Comparison of ENCODE assay signal across 37 mouse cellular contexts in genomic region chr5:18001646-18002045, GRCm38 (mm10). TPM values are rescaled to one million over a fixed set of nuclear protein-coding genes. Genes with fewer than 3 reads are reported as not detected.
DNase-seq lines count a peak whose midpoint lies in the region; ATAC-seq and TF ChIP-seq lines count a peak whose summit lies in the region.
"Had no signal": no experiment of that assay in that cellular context is flagged by ENCODE, and none has a peak within 500 bp of the region (broad histone marks: within the 10 kb centered on the region; RNA-seq: fewer than 3 reads in every experiment).

No protein-coding gene starts in this region.

- peak; percentile 66 for TF ChIP-seq CTCF in heart, adult 2 months (IDR thresholded peaks at IDR 0.05)
- peak; percentile 15; the same call in 1 of the 2 replicates for TF ChIP-seq CTCF in kidney, postnatal 0 days (IDR thresholded peaks at IDR 0.05; ENCODE audit: low read depth)
- peak; percentile 29 for TF ChIP-seq CTCF in lung, postnatal 0 days (IDR thresholded peaks at IDR 0.05)

- H3K4me1 ChIP-seq in heart, adult 2 months (ENCODE audit: control insufficient read depth, insufficient read depth, low read length) = peaks cover 12% of the 10 kb centered on the region
- H3K4me1 ChIP-seq in kidney, postnatal 0 days (replicated peaks; ENCODE audit: insufficient read depth, low read length) = no peaks in the 10 kb centered on the region
- H3K4me1 ChIP-seq in kidney, embryonic 15.5 days = no peaks in the 10 kb centered on the region
- H3K4me1 ChIP-seq in lung, postnatal 0 days (ENCODE audit: insufficient read depth, low read depth, low read length) = no peaks in the 10 kb centered on the region; the same call in 1 of the 2 replicates
- H3K4me1 ChIP-seq: embryonic facial prominence, embryonic 15.5 days; forebrain, embryonic 12.5 days; heart, embryonic 13.5 days; hindbrain, embryonic 12.5 days; intestine, embryonic 15.5 days; liver, embryonic 13.5 days; midbrain, embryonic 15.5 days had no signal

- H3K9me3 ChIP-seq in kidney, postnatal 0 days (replicated peaks; ENCODE audit: low read length) = no peaks in the 10 kb centered on the region
- H3K9me3 ChIP-seq in kidney, embryonic 15.5 days (replicated peaks) = no peaks in the 10 kb centered on the region
- no peaks in the 10 kb centered on the region for H3K9me3 ChIP-seq in lung, postnatal 0 days (ENCODE audit: low read length)
- H3K9me3 ChIP-seq: embryonic facial prominence, embryonic 10.5 days; embryonic facial prominence, embryonic 15.5 days; forebrain, embryonic 12.5 days; heart, embryonic 13.5 days; hindbrain, embryonic 12.5 days; intestine, embryonic 15.5 days; liver, embryonic 13.5 days; midbrain, embryonic 15.5 days had no signal

- H3K4me3 ChIP-seq in heart, adult 2 months = no peak overlapping the region
- no peak overlapping the region for H3K4me3 ChIP-seq in kidney, postnatal 0 days (replicated peaks; ENCODE audit: low read depth, low read length)
- no peak overlapping the region for H3K4me3 ChIP-seq in kidney, embryonic 15.5 days (replicated peaks)
- no peak overlapping the region for H3K4me3 ChIP-seq in lung, postnatal 0 days (ENCODE audit: low read depth, low read length)
- H3K4me3 ChIP-seq: embryonic facial prominence, embryonic 10.5 days; embryonic facial prominence, embryonic 15.5 days; forebrain, embryonic 12.5 days; heart, embryonic 13.5 days; hindbrain, embryonic 12.5 days; intestine, embryonic 15.5 days; liver, embryonic 13.5 days; midbrain, embryonic 15.5 days had no signal

- H3K4me2 ChIP-seq in kidney, postnatal 0 days (ENCODE audit: low read length) = no peak overlapping the region
- H3K4me2 ChIP-seq in kidney, embryonic 15.5 days = no peak overlapping the region
- H3K4me2 ChIP-seq in lung, postnatal 0 days (replicated peaks; ENCODE audit: low read depth, low read length) = no peak overlapping the region
- H3K4me2 ChIP-seq: embryonic facial prominence, embryonic 15.5 days; forebrain, embryonic 12.5 days; heart, embryonic 13.5 days; hindbrain, embryonic 12.5 days; intestine, embryonic 15.5 days; liver, embryonic 13.5 days; midbrain, embryonic 15.5 days had no signal

- no peak for DNase-seq in heart, adult 2 months
- DNase-seq in heart, postnatal 36 days = no peak
- no peak for DNase-seq in kidney, postnatal 0 days (ENCODE audit: low spot score)
- no peak for DNase-seq in lung, postnatal 0 days (ENCODE audit: low spot score)
- DNase-seq in lung, adult 18-20 months = no peak
- peak; percentile 60 for DNase-seq in adipocyte (ENCODE audit: low spot score)
- no peak for DNase-seq in left cerebral cortex, postnatal 25 days (ENCODE audit: low spot score in 2 of 2)
- DNase-seq: adrenal gland, adult 2 months; adrenal gland, postnatal 36 days; cerebellum, adult 18-20 months; cerebellum, postnatal 10 days; forebrain, postnatal 0 days; gastrocnemius, postnatal 25 days; heart, adult 11 months; kidney, adult 8-10 months; left cerebral cortex, postnatal 4 days; liver, embryonic 13.5 days; right cerebral cortex, postnatal 25 days; thymus, adult 18-20 months; thymus, postnatal 25 days had no signal

- no peaks in the 10 kb centered on the region for H3K27me3 ChIP-seq in heart, adult 2 months (ENCODE audit: control insufficient read depth, insufficient read depth, low read length)
- no peaks in the 10 kb centered on the region for H3K27me3 ChIP-seq in kidney, postnatal 0 days (ENCODE audit: insufficient read depth, low read length)
- no peaks in the 10 kb centered on the region for H3K27me3 ChIP-seq in kidney, embryonic 15.5 days
- no peaks in the 10 kb centered on the region for H3K27me3 ChIP-seq in lung, postnatal 0 days (replicated peaks; ENCODE audit: insufficient read depth, low read length)
- H3K27me3 ChIP-seq: embryonic facial prominence, embryonic 15.5 days; forebrain, embryonic 12.5 days; heart, embryonic 13.5 days; hindbrain, embryonic 12.5 days; intestine, embryonic 15.5 days; liver, embryonic 13.5 days; midbrain, embryonic 15.5 days had no signal

- H3K27ac ChIP-seq in heart, adult 2 months = peak overlapping the region; percentile 58
- no peak overlapping the region for H3K27ac ChIP-seq in kidney, postnatal 0 days
- no peak overlapping the region for H3K27ac ChIP-seq in kidney, embryonic 15.5 days
- H3K27ac ChIP-seq in lung, postnatal 0 days (ENCODE audit: low read length) = no peak overlapping the region
- H3K27ac ChIP-seq: embryonic facial prominence, embryonic 10.5 days; embryonic facial prominence, embryonic 15.5 days; forebrain, embryonic 12.5 days; heart, embryonic 13.5 days; hindbrain, embryonic 12.5 days; hindbrain, postnatal 0 days; intestine, embryonic 15.5 days; liver, embryonic 13.5 days; midbrain, embryonic 15.5 days had no signal

- no peak for ATAC-seq in kidney, postnatal 0 days (replicated peaks; ENCODE audit: low FRiP score, low read depth)
- no peak for ATAC-seq in kidney, embryonic 15.5 days (replicated peaks; ENCODE audit: low FRiP score)
- no peak for ATAC-seq in lung, postnatal 0 days
- ATAC-seq: forebrain, postnatal 0 days; hindbrain, postnatal 0 days; intestine, embryonic 15.5 days; midbrain, embryonic 15.5 days had no signal

- intact Hi-C loops in heart, adult 2 months (cut with DNase I) = loop anchor here (5.0 to 10.0 kb wide), 2 partner anchors 119 to 187 kb away; no protein-coding TSS in a partner anchor
- intact Hi-C loops in heart, postnatal 36 days (cut with DNase I) = loop anchor here (5.0 to 10.0 kb wide), 3 partner anchors 119 to 187 kb away; no protein-coding TSS in a partner anchor
- intact Hi-C loops in left cerebral cortex, postnatal 25 days (cut with DNase I) = no loop called here

- WGBS in heart, adult 2 months = 33% methylated on average over 4 of the region's 4 CpGs
- WGBS in kidney, postnatal 0 days = 56% methylated on average over 4 of the region's 4 CpGs
- 60% methylated on average over 4 of the region's 4 CpGs for WGBS in kidney, embryonic 15.5 days
- 50% methylated on average over 4 of the region's 4 CpGs for WGBS in lung, postnatal 0 days

- H3K9ac ChIP-seq in heart, adult 2 months (ENCODE audit: low read depth, low read length) = no peak overlapping the region
- no peak overlapping the region for H3K9ac ChIP-seq in kidney, postnatal 0 days (ENCODE audit: low read depth, low read length)
- H3K9ac ChIP-seq in kidney, embryonic 15.5 days = no peak overlapping the region
- no peak overlapping the region for H3K9ac ChIP-seq in lung, postnatal 0 days (replicated peaks; ENCODE audit: low read depth)
- H3K9ac ChIP-seq: embryonic facial prominence, embryonic 15.5 days; forebrain, embryonic 12.5 days; forebrain, postnatal 0 days; heart, embryonic 13.5 days; hindbrain, embryonic 12.5 days; intestine, embryonic 15.5 days; liver, embryonic 13.5 days; midbrain, embryonic 15.5 days had no signal

- no peaks in the 10 kb centered on the region for H3K79me2 ChIP-seq in heart, adult 2 months (replicated peaks; ENCODE audit: control insufficient read depth, insufficient read depth, low read length)

- peaks cover 21% of the 10 kb centered on the region for H3K36me3 ChIP-seq in heart, adult 2 months (ENCODE audit: control insufficient read depth, insufficient read depth, low read length)
- H3K36me3 ChIP-seq in kidney, postnatal 0 days (ENCODE audit: insufficient read depth, low read length) = no peaks in the 10 kb centered on the region
- no peaks in the 10 kb centered on the region for H3K36me3 ChIP-seq in kidney, embryonic 15.5 days
- no peaks in the 10 kb centered on the region for H3K36me3 ChIP-seq in lung, postnatal 0 days (ENCODE audit: insufficient read depth, low read length)
- H3K36me3 ChIP-seq: embryonic facial prominence, embryonic 10.5 days; embryonic facial prominence, embryonic 15.5 days; forebrain, embryonic 12.5 days; heart, embryonic 13.5 days; hindbrain, embryonic 12.5 days; intestine, embryonic 15.5 days; liver, embryonic 13.5 days; midbrain, embryonic 15.5 days had no signal

- TF ChIP-seq EP300 in heart, adult 2 months (IDR thresholded peaks at IDR 0.05; ENCODE audit: insufficient read depth, low read depth, low read length) = no peak
- no peak for TF ChIP-seq EP300 in lung, postnatal 0 days (IDR thresholded peaks at IDR 0.05)

- TF ChIP-seq POLR2A in heart, adult 2 months (IDR thresholded peaks at IDR 0.05; ENCODE audit: insufficient read depth, low read depth, low read length) = no peak

RNA-seq across cellular contexts. Expression of gene Gnat3, which starts 39.3 kb away (rescaled TPM):
- total RNA-seq in heart, adult 2 months (2021) = under 1 TPM; 0.70 to 0.76 TPM
- polyA plus RNA-seq in heart, adult 2 months (2012; rRNA removed) = 0.08 and 0.12 TPM in 2 replicates
- under 1 TPM; 0.58 to 0.95 TPM for total RNA-seq in heart, postnatal 36 days (2021)
- polyA plus RNA-seq in kidney, postnatal 0 days (2015; fragmentation: Nextera tagmentation; extraction: Ambion mirVana) = not detected in 2 replicates
- polyA plus RNA-seq in kidney, embryonic 15.5 days (2015; fragmentation: Nextera tagmentation; extraction: Ambion mirVana) = not detected in 2 replicates
- polyA plus RNA-seq in lung, postnatal 0 days (2015; fragmentation: Nextera tagmentation; extraction: Ambion mirVana) = 0.10 and 0.19 TPM in 2 replicates
- not detected for total RNA-seq in left cerebral cortex, postnatal 25 days (2021)
- total RNA-seq: common myeloid progenitor, adult 5-6 weeks; forebrain, postnatal 0 days; hindbrain, postnatal 0 days; layer of hippocampus, postnatal 25 days; left cerebral cortex, adult 8-10 months; left cerebral cortex, postnatal 4 days; neutrophil, adult 5-6 weeks had no signal
- polyA plus RNA-seq: adrenal gland, adult 2 months; brain, embryonic 14.5 days; embryonic facial prominence, embryonic 15.5 days; forebrain, embryonic 12.5 days; forebrain, postnatal 0 days; heart, embryonic 13.5 days; hindbrain, postnatal 0 days; intestine, embryonic 15.5 days; limb, embryonic 14.5 days; liver, embryonic 13.5 days; lung, embryonic 16.5 days; midbrain, embryonic 15.5 days; stomach, embryonic 16.5 days had no signal

Comparison
In these comparisons a context has a peak if more than half of its experiments do, and no peak if none do; other contexts are left out.
1. CTCF ChIP-seq: peak in every context shown above with its lines; median percentile 66 in heart, adult 2 months; 29 in lung, postnatal 0 days; 15 in kidney, postnatal 0 days.